Mouse (Mus musculus): ENCODE measurements around the gene Bcl11b. TPM values are rescaled to one million over a fixed set of nuclear protein-coding genes. Genes with fewer than 3 reads are reported as not detected.

Gene Bcl11b
- polyA plus RNA-seq, 1 experiment, result 22.3 TPM

- H3K36me3 ChIP-seq (ENCODE audit: control insufficient read depth, insufficient read depth, low read length), result no peaks in the 10 kb centered on the region
- H3K4me1 ChIP-seq (ENCODE audit: control insufficient read depth, insufficient read depth, insufficient read length, low read length), result peaks cover 11% of the 10 kb centered on the region
- H3K27ac ChIP-seq (ENCODE audit: insufficient read depth, low read depth, low read length), result no peak overlapping the region
- WGBS, result 71% methylated on average over 14 of the region's 14 CpGs
- no peaks in the 10 kb centered on the region for H3K27me3 ChIP-seq (ENCODE audit: control insufficient read depth, insufficient read depth, low read length)
- TF ChIP-seq CTCF (IDR thresholded peaks at IDR 0.05; ENCODE audit: extremely low read depth, insufficient read length, insufficient replicate concordance, low read depth, low read length) (no peak), POLR2A (IDR thresholded peaks at IDR 0.05; ENCODE audit: low read depth, low read length) (no peak)
- no peak overlapping the region for H3K4me3 ChIP-seq (ENCODE audit: low read depth, low read length)
These were observed 25.3 kb downstream of the Bcl11b start for GRCm38 (mm10) chr12:107978063-107978462.

GRCm38 (mm10) chr12:107977534-107977933 is 25.9 kb downstream of the Bcl11b start:
- H3K27ac ChIP-seq (ENCODE audit: insufficient read depth, low read depth, low read length), result no peak overlapping the region
- 66% methylated on average over 9 of the region's 9 CpGs for WGBS
- no peaks in the 10 kb centered on the region for H3K27me3 ChIP-seq (ENCODE audit: control insufficient read depth, insufficient read depth, low read length)
- no peaks in the 10 kb centered on the region for H3K36me3 ChIP-seq (ENCODE audit: control insufficient read depth, insufficient read depth, low read length)
- H3K4me1 ChIP-seq (ENCODE audit: control insufficient read depth, insufficient read depth, insufficient read length, low read length), result peaks cover 11% of the 10 kb centered on the region
- H3K4me3 ChIP-seq (ENCODE audit: low read depth, low read length), result no peak overlapping the region
- TF ChIP-seq POLR2A (IDR thresholded peaks at IDR 0.05; ENCODE audit: low read depth, low read length) (no peak), CTCF (IDR thresholded peaks at IDR 0.05; ENCODE audit: extremely low read depth, insufficient read length, insufficient replicate concordance, low read depth, low read length) (no peak)

- no peak overlapping the region for H3K4me3 ChIP-seq (ENCODE audit: low read depth, low read length)
- 79% methylated on average over 8 of the region's 8 CpGs for WGBS
- H3K27me3 ChIP-seq (ENCODE audit: control insufficient read depth, insufficient read depth, low read length), result no peaks in the 10 kb centered on the region
- H3K36me3 ChIP-seq (ENCODE audit: control insufficient read depth, insufficient read depth, low read length), result no peaks in the 10 kb centered on the region
- peaks cover 9% of the 10 kb centered on the region for H3K4me1 ChIP-seq (ENCODE audit: control insufficient read depth, insufficient read depth, insufficient read length, low read length)
- H3K27ac ChIP-seq (ENCODE audit: insufficient read depth, low read depth, low read length), result no peak overlapping the region
- no peak for TF ChIP-seq CTCF (IDR thresholded peaks at IDR 0.05; ENCODE audit: extremely low read depth, insufficient read length, insufficient replicate concordance, low read depth, low read length)
- TF ChIP-seq POLR2A (IDR thresholded peaks at IDR 0.05; ENCODE audit: low read depth, low read length), result no peak
These were observed 26.3 kb downstream of the Bcl11b start for GRCm38 (mm10) chr12:107977086-107977485.

GRCm38 (mm10) chr12:107976571-107977001 is 26.8 kb downstream of the Bcl11b start:
- H3K27me3 ChIP-seq (ENCODE audit: control insufficient read depth, insufficient read depth, low read length), result no peaks in the 10 kb centered on the region
- peaks cover 8% of the 10 kb centered on the region for H3K4me1 ChIP-seq (ENCODE audit: control insufficient read depth, insufficient read depth, insufficient read length, low read length)
- 67% methylated on average over 22 of the region's 22 CpGs for WGBS
- no peak for TF ChIP-seq POLR2A (IDR thresholded peaks at IDR 0.05; ENCODE audit: low read depth, low read length)
- no peak for TF ChIP-seq CTCF (IDR thresholded peaks at IDR 0.05; ENCODE audit: extremely low read depth, insufficient read length, insufficient replicate concordance, low read depth, low read length)
- no peaks in the 10 kb centered on the region for H3K36me3 ChIP-seq (ENCODE audit: control insufficient read depth, insufficient read depth, low read length)
- H3K4me3 ChIP-seq (ENCODE audit: low read depth, low read length), result no peak overlapping the region
- no peak overlapping the region for H3K27ac ChIP-seq (ENCODE audit: insufficient read depth, low read depth, low read length)

- H3K36me3 ChIP-seq (ENCODE audit: control insufficient read depth, insufficient read depth, low read length), result no peaks in the 10 kb centered on the region
- H3K4me3 ChIP-seq (ENCODE audit: low read depth, low read length), result no peak overlapping the region
- H3K27ac ChIP-seq (ENCODE audit: insufficient read depth, low read depth, low read length), result no peak overlapping the region
- TF ChIP-seq POLR2A (IDR thresholded peaks at IDR 0.05; ENCODE audit: low read depth, low read length), result no peak
- TF ChIP-seq CTCF (IDR thresholded peaks at IDR 0.05; ENCODE audit: extremely low read depth, insufficient read length, insufficient replicate concordance, low read depth, low read length), result no peak
- peaks cover 8% of the 10 kb centered on the region for H3K4me1 ChIP-seq (ENCODE audit: control insufficient read depth, insufficient read depth, insufficient read length, low read length)
- no peaks in the 10 kb centered on the region for H3K27me3 ChIP-seq (ENCODE audit: control insufficient read depth, insufficient read depth, low read length)
- 61% methylated on average over 14 of the region's 14 CpGs for WGBS
These were observed 27.4 kb downstream of the Bcl11b start for GRCm38 (mm10) chr12:107975897-107976570.

DNA sequence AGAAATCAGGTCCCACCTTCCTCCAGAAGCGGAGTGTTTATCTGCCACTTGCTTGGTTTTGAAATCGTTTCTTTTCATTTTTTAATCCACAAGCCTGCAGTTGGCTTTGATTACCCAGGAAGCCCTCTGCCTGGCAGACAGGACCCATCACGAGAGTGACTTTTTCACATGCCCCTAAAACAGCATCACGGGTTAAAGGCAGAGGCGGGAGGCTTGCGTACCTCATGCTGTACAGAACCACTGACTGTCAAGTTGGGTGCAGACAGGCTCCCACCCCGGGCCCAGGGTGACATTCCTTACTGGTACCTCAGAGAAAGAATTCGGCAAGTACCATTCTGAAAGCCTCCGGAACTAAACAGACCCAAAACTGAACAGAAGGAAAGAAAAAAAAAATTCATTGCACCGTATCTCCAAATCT is 27.9 kb downstream of the Bcl11b start:
- Histone ChIP-seq H3K27me3 (ENCODE audit: control insufficient read depth, insufficient read depth, low read length) (no peaks in the 10 kb centered on the region), H3K4me3 (ENCODE audit: low read depth, low read length) (no peak overlapping the region), H3K36me3 (ENCODE audit: control insufficient read depth, insufficient read depth, low read length) (no peaks in the 10 kb centered on the region), H3K4me1 (ENCODE audit: control insufficient read depth, insufficient read depth, insufficient read length, low read length) (peaks cover 3% of the 10 kb centered on the region), H3K27ac (ENCODE audit: insufficient read depth, low read depth, low read length) (no peak overlapping the region)
- TF ChIP-seq CTCF (IDR thresholded peaks at IDR 0.05; ENCODE audit: extremely low read depth, insufficient read length, insufficient replicate concordance, low read depth, low read length) (no peak), POLR2A (IDR thresholded peaks at IDR 0.05; ENCODE audit: low read depth, low read length) (no peak)
- 78% methylated on average over 10 of the region's 10 CpGs for WGBS

DNA sequence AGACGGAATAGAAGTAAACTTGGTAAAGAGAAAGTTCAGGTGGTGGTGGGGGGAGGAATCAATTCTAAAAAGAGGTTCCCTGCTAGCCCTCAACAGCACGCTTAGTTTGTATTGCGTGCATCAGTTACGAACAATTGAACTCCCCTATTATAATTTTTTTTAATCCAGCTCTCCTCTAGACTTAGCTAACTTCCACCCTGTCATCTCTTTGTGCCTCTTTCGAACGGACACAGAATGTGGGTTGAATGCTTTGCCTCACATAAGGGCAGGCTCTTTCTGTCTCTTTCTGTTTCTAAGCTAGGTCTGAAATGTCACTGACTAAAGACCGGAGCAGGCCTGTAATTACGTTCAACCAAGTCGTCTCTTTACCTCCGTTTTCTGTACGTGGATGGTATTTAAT is 28.9 kb downstream of the Bcl11b start:
- Histone ChIP-seq H3K4me3 (ENCODE audit: low read depth, low read length) (no peak overlapping the region), H3K4me1 (ENCODE audit: control insufficient read depth, insufficient read depth, insufficient read length, low read length) (no peaks in the 10 kb centered on the region; the same call in 1 of the 2 replicates), H3K36me3 (ENCODE audit: control insufficient read depth, insufficient read depth, low read length) (no peaks in the 10 kb centered on the region), H3K27ac (ENCODE audit: insufficient read depth, low read depth, low read length) (no peak overlapping the region), H3K27me3 (ENCODE audit: control insufficient read depth, insufficient read depth, low read length) (no peaks in the 10 kb centered on the region)
- 78% methylated on average over 11 of the region's 11 CpGs for WGBS
- TF ChIP-seq POLR2A (IDR thresholded peaks at IDR 0.05; ENCODE audit: low read depth, low read length) (no peak), CTCF (IDR thresholded peaks at IDR 0.05; ENCODE audit: extremely low read depth, insufficient read length, insufficient replicate concordance, low read depth, low read length) (no peak)

All from small intestine, adult 2 months (tissue).